Mouse (Mus musculus) small intestine, adult 2 months (tissue): Measurements from ENCODE around the gene Mrpl4. TPM values are rescaled to one million over a fixed set of nuclear protein-coding genes. Genes with fewer than 3 reads are reported as not detected.
A peak's percentile ranks its signal among the peaks of the same experiment; 100 is the strongest.
"Not testable (repeated sequence)": the region's sequence is repeated elsewhere in the genome, so short reads cannot be mapped to it uniquely, and the experiment has no call there.

Experiments
- H3K27ac ChIP-seq: fragments of 200-500 bp; 2 replicates; pipeline ENCODE4 v1.5.1; 2012; ENCODE audit warnings: low read depth, low read length, control low read depth, inconsistent platforms; ENCODE audit not compliant: insufficient read depth
- H3K27me3 ChIP-seq: fragments of 200-500 bp; 2 replicates; pipeline ENCODE4 v1.6.1; 2012; ENCODE audit warnings: mild to moderate bottlenecking, moderate library complexity, low read length, inconsistent platforms; ENCODE audit not compliant: control insufficient read depth, insufficient read depth
- H3K36me3 ChIP-seq: fragments of 200-500 bp; 2 replicates; pipeline ENCODE4 v1.6.1; 2012; ENCODE audit warnings: mild to moderate bottlenecking, low read length, control low read depth, inconsistent platforms; ENCODE audit not compliant: control insufficient read depth, insufficient read depth
- H3K4me1 ChIP-seq: fragments of 200-500 bp; 2 replicates; pipeline ENCODE4 v1.6.1; 2012; ENCODE audit warnings: low read length, inconsistent platforms, mixed read lengths; ENCODE audit not compliant: control insufficient read depth, insufficient read depth, insufficient read length
- H3K4me3 ChIP-seq: fragments of 200-500 bp; 2 replicates; pipeline ENCODE4 v1.5.1; 2012; ENCODE audit warnings: low read depth, mild to moderate bottlenecking, control low read depth, inconsistent platforms, low read length, moderate library complexity
- CTCF ChIP-seq: fragments of 200-500 bp; IDR thresholded peaks from 2 replicates; pipeline ENCODE4 v1.5.1; 2012; ENCODE audit warnings: low read depth, mild to moderate bottlenecking, control low read depth, inconsistent platforms, low read length, moderate library complexity, mixed read lengths; ENCODE audit not compliant: insufficient replicate concordance, insufficient read length; ENCODE audit errors: extremely low read depth
- POLR2A ChIP-seq: fragments of 200-500 bp; IDR thresholded peaks from 2 replicates; pipeline ENCODE4 v1.6.1; 2012; ENCODE audit warnings: low read depth, mild to moderate bottlenecking, control low read depth, inconsistent platforms, low read length, moderate library complexity
- WGBS: fragments of 180-500 bp; shearing (Covaris S2); methylation state at CpG from one replicate; pipeline ENCODE4 v1.1.7; 2018; 5-methylcytosine and 5-hydroxymethylcytosine counted together
- polyA plus RNA-seq: library from polyadenylated mRNA; depleted of rRNA; stranded (reverse); fragments of >200 nt; gene quantifications from 2 replicates; pipeline ENCODE4 v1.2.3, GENCODE M21; 2012

The Mrpl4 gene
- polyA plus RNA-seq, 1 experiment = 143 TPM

GRCm38 (mm10) chr9:20987953-20988352 lies 14.6 kb upstream of the Mrpl4 start:
- Histone ChIP-seq H3K36me3 (no peaks in the 10 kb centered on the region), H3K27me3 (no peaks in the 10 kb centered on the region), H3K4me3 (no peak overlapping the region), H3K4me1 (peaks cover 4% of the 10 kb centered on the region; the same call in 1 of the 2 replicates), H3K27ac (peak overlapping the region; percentile 60; the same call in 1 of the 2 replicates)
- WGBS = 18% methylated on average over 7 of the region's 7 CpGs
- TF ChIP-seq POLR2A (no peak), CTCF (no peak)

GRCm38 (mm10) chr9:20990861-20991260 lies 11.7 kb upstream of the Mrpl4 start:
- no peaks in the 10 kb centered on the region for H3K27me3 ChIP-seq
- H3K4me3 ChIP-seq = no peak overlapping the region
- TF ChIP-seq POLR2A (no peak), CTCF (no peak)
- 13% methylated on average over 10 of the region's 10 CpGs for WGBS
- no peak overlapping the region for H3K27ac ChIP-seq
- peaks cover 9% of the 10 kb centered on the region; the same call in 1 of the 2 replicates for H3K4me1 ChIP-seq
- no peaks in the 10 kb centered on the region for H3K36me3 ChIP-seq

- H3K36me3 ChIP-seq = no peaks in the 10 kb centered on the region
- TF ChIP-seq CTCF = no peak
- no peak for TF ChIP-seq POLR2A
- H3K27ac ChIP-seq = no peak overlapping the region
- WGBS = 93% methylated on average over 4 of the region's 4 CpGs
- H3K4me3 ChIP-seq = no peak overlapping the region
- H3K4me1 ChIP-seq = peaks cover 9% of the 10 kb centered on the region; the same call in 1 of the 2 replicates
- no peaks in the 10 kb centered on the region for H3K27me3 ChIP-seq
Measured at GRCm38 (mm10) chr9:20991587-20991986, 11.0 kb upstream of the Mrpl4 start.

GRCm38 (mm10) chr9:20993165-20993898 lies 9.2 kb upstream of the Mrpl4 start:
- Histone ChIP-seq H3K27ac (no peak overlapping the region), H3K36me3 (no peaks in the 10 kb centered on the region), H3K4me1 (peaks cover 9% of the 10 kb centered on the region; the same call in 1 of the 2 replicates), H3K4me3 (no peak overlapping the region), H3K27me3 (no peaks in the 10 kb centered on the region)
- no peak for TF ChIP-seq POLR2A
- WGBS = 27% methylated on average over 5 of the region's 5 CpGs

- no peak for TF ChIP-seq CTCF
- no peak for TF ChIP-seq POLR2A
- WGBS = 67% methylated on average over 3 of the region's 3 CpGs
- no peaks in the 10 kb centered on the region for H3K36me3 ChIP-seq
- no peak overlapping the region for H3K27ac ChIP-seq
- H3K27me3 ChIP-seq = no peaks in the 10 kb centered on the region
- peaks cover 9% of the 10 kb centered on the region; the same call in 1 of the 2 replicates for H3K4me1 ChIP-seq
- H3K4me3 ChIP-seq = no peak overlapping the region
Measured at GRCm38 (mm10) chr9:20995069-20995468, 7.5 kb upstream of the Mrpl4 start.

- no peak overlapping the region for H3K27ac ChIP-seq
- no peak for TF ChIP-seq CTCF
- no peak for TF ChIP-seq POLR2A
- H3K4me1 ChIP-seq = peaks cover 6% of the 10 kb centered on the region; the same call in 1 of the 2 replicates
- 84% methylated on average over 8 of the region's 8 CpGs for WGBS
- no peak overlapping the region for H3K4me3 ChIP-seq
- H3K27me3 ChIP-seq = no peaks in the 10 kb centered on the region
- H3K36me3 ChIP-seq = no peaks in the 10 kb centered on the region
Measured at GRCm38 (mm10) chr9:20997065-20997464, 5.5 kb upstream of the Mrpl4 start.

GRCm38 (mm10) chr9:20998337-20998736 lies 4.2 kb upstream of the Mrpl4 start:
- 63% methylated on average over 1 of the region's 1 CpGs for WGBS
- not testable (repeated sequence) for H3K27ac ChIP-seq, H3K4me3 ChIP-seq, H3K27me3 ChIP-seq, H3K4me1 ChIP-seq, H3K36me3 ChIP-seq

- H3K36me3 ChIP-seq = peaks cover 10% of the 10 kb centered on the region; the same call in 1 of the 2 replicates
- no peak overlapping the region for H3K27ac ChIP-seq
- H3K4me3 ChIP-seq = no peak overlapping the region
- peaks cover 4% of the 10 kb centered on the region; the same call in 1 of the 2 replicates for H3K4me1 ChIP-seq
- no peaks in the 10 kb centered on the region for H3K27me3 ChIP-seq
- peak; percentile 24; the same call in 1 of the 2 replicates for TF ChIP-seq CTCF
- TF ChIP-seq POLR2A = no peak
Measured at GRCm38 (mm10) chr9:21000811-21001210, 1.7 kb upstream of the Mrpl4 start.
